Mouse (Mus musculus) heart, embryonic 12.5 days (tissue): ENCODE data around the gene Tprn. TPM values are rescaled to one million over a fixed set of nuclear protein-coding genes. Genes with fewer than 3 reads are reported as not detected.
A peak's percentile ranks its signal among the peaks of the same experiment; 100 is the strongest.

ENCODE experiments used
- ATAC-seq: fragments of 200-750 bp; cut with Nextera tagmentation; 2 replicates; pipeline ENCODE4 v1.8.0; 2017; ENCODE audit warnings: moderate TSS enrichment, moderate library complexity; ENCODE audit not compliant: insufficient number of reproducible peaks, low FRiP score
- H3K27ac ChIP-seq: fragments of 300-500 bp; sonication (generic); 2 replicates; pipeline ENCODE4 v1.5.1; 2016; ENCODE audit warnings: mild to moderate bottlenecking, moderate library complexity; ENCODE audit not compliant: poor library complexity, severe bottlenecking
- H3K27me3 ChIP-seq: fragments of 300-500 bp; sonication (generic); replicated peaks from 2 replicates; pipeline ENCODE4 v1.6.1; 2016; ENCODE audit warnings: mild to moderate bottlenecking, moderate library complexity
- H3K36me3 ChIP-seq: fragments of 300-500 bp; sonication (generic); 2 replicates; pipeline ENCODE4 v1.6.1; 2016; ENCODE audit warnings: mild to moderate bottlenecking, moderate library complexity
- H3K4me1 ChIP-seq: fragments of 300-500 bp; sonication (generic); replicated peaks from 2 replicates; pipeline ENCODE4 v1.6.1; 2016; ENCODE audit warnings: mild to moderate bottlenecking
- H3K4me2 ChIP-seq: fragments of 300-500 bp; sonication (generic); 2 replicates; pipeline ENCODE4 v1.6.1; 2016; ENCODE audit warnings: mild to moderate bottlenecking, moderate library complexity
- H3K4me3 ChIP-seq: fragments of 300-500 bp; sonication (generic); 2 replicates; pipeline ENCODE4 v1.5.1; 2016; ENCODE audit warnings: mild to moderate bottlenecking
- H3K9ac ChIP-seq: fragments of 300-500 bp; sonication (generic); 2 replicates; pipeline ENCODE4 v1.6.1; 2016; ENCODE audit warnings: mild to moderate bottlenecking, moderate library complexity
- H3K9me3 ChIP-seq: fragments of 300-500 bp; sonication (generic); replicated peaks from 2 replicates; pipeline ENCODE4 v1.6.1; 2016; ENCODE audit warnings: mild to moderate bottlenecking, moderate library complexity
- WGBS: fragments of 180-500 bp; shearing (Covaris S2); methylation state at CpG from one replicate; pipeline ENCODE4 v1.1.7; 2016; 5-methylcytosine and 5-hydroxymethylcytosine counted together
- polyA plus RNA-seq: library from polyadenylated mRNA; unstranded; fragments of >200 nt; fragmentation: Nextera tagmentation; extraction: Ambion mirVana; gene quantifications from 2 replicates; pipeline ENCODE4 v1.2.1, GENCODE M21; 2016

Gene Tprn
- polyA plus RNA-seq, 1 experiment from 2014 or later, result 4.9 TPM

DNA sequence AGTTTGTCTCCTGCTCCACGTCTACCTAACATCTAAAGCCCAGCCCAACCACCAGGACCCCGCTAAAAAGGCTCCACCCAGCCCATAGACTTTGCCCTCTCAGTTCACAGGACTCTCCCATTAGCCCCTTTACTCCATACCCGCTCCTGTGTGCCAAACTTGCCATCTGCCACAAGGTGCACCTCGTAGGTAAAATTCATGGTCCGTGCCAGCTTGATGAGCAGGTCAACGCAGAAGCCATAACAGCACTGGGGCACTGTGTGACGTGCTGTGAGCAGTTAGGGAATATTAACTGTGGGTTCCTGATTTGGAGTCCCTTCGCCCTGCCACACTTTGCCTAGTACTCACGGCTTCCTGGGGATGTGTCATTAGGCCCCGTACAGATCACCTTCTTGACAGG lies 35.6 kb downstream of the Tprn start:
- H3K27me3 ChIP-seq, result peaks cover 65% of the 10 kb centered on the region
- H3K4me3 ChIP-seq, result no peak overlapping the region
- no peaks in the 10 kb centered on the region for H3K9me3 ChIP-seq
- H3K4me2 ChIP-seq, result no peak overlapping the region
- no peak overlapping the region for H3K9ac ChIP-seq
- ATAC-seq, result no peak
- H3K27ac ChIP-seq, result no peak overlapping the region
- 76% methylated on average over 10 of the region's 10 CpGs for WGBS
- H3K4me1 ChIP-seq, result no peaks in the 10 kb centered on the region
- H3K36me3 ChIP-seq, result no peaks in the 10 kb centered on the region

- ATAC-seq, result no peak
- Histone ChIP-seq H3K36me3 (no peaks in the 10 kb centered on the region), H3K4me1 (peaks cover 12% of the 10 kb centered on the region; the same call in 1 of the 2 replicates), H3K9ac (no peak overlapping the region), H3K27me3 (peaks cover 65% of the 10 kb centered on the region), H3K27ac (no peak overlapping the region), H3K4me3 (no peak overlapping the region), H3K9me3 (no peaks in the 10 kb centered on the region), H3K4me2 (no peak overlapping the region)
- 71% methylated on average over 3 of the region's 3 CpGs for WGBS
These were observed 41.0 kb downstream of the Tprn start for GRCm38 (mm10) chr2:25303452-25303851.

GRCm38 (mm10) chr2:25303931-25304656 lies 41.7 kb downstream of the Tprn start:
- Histone ChIP-seq H3K4me1 (peaks cover 12% of the 10 kb centered on the region; the same call in 1 of the 2 replicates), H3K9me3 (no peaks in the 10 kb centered on the region), H3K27ac (no peak overlapping the region), H3K4me2 (peak overlapping the region; percentile 87; the same call in 1 of the 2 replicates), H3K36me3 (no peaks in the 10 kb centered on the region), H3K4me3 (peak overlapping the region; percentile 49; the same call in 1 of the 2 replicates), H3K27me3 (peaks cover 70% of the 10 kb centered on the region), H3K9ac (no peak overlapping the region)
- ATAC-seq, result no peak
- WGBS, result 66% methylated on average over 7 of the region's 7 CpGs

DNA sequence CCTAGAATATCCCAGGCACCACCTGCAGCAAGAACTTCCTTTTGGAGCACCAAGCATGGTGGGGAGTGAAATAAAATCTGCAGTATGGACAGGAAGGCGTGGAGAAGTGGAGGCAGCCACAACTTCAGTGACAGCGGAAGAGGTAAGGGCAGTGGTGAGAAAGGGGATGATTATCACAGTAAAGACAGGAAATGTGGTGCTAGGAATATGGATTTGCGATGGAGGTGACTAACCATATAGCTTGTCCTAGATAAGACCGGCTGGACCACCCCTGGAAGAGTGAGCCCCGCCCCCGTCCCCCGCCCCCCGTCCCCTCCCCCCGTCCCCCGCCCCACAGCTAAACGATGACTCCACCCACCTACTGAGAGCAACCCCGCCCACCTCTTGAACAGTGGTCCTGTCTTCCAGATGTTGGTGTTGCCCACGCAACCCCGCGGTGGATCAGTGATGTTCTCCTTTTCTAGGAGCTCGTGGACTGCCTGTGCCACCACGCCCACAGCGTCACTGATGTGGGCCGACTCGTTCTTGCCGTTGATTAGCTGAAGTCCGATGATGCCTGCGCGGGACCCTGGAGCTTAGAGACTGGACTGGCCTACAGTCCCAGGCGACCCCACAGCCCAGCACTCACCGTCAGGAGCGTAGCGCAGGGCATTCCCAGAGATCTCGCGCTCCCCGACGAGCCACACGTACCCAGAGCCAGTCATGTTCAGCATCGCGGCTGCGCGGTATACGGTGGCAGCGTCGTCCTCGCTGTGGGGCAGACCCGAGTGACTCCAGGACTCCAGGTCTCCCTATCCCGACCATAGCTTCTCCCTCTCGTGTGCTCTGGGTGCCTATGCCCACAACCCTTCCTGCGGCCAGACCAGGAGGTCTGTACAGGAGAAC lies 42.5 kb downstream of the Tprn start:
- no peaks in the 10 kb centered on the region for H3K9me3 ChIP-seq
- ATAC-seq, result no peak
- peak overlapping the region; percentile 37; the same call in 1 of the 2 replicates for H3K9ac ChIP-seq
- peaks cover 12% of the 10 kb centered on the region; the same call in 1 of the 2 replicates for H3K4me1 ChIP-seq
- H3K4me2 ChIP-seq, result peak overlapping the region; percentile 87
- 2% methylated on average over 45 of the region's 45 CpGs for WGBS
- peak overlapping the region; percentile 49 for H3K4me3 ChIP-seq
- H3K36me3 ChIP-seq, result no peaks in the 10 kb centered on the region
- H3K27me3 ChIP-seq, result peaks cover 78% of the 10 kb centered on the region
- no peak overlapping the region for H3K27ac ChIP-seq

GRCm38 (mm10) chr2:25305587-25306359 lies 43.4 kb downstream of the Tprn start:
- H3K9ac ChIP-seq, result no peak overlapping the region
- H3K27ac ChIP-seq, result no peak overlapping the region
- H3K9me3 ChIP-seq, result no peaks in the 10 kb centered on the region
- peak overlapping the region; percentile 49 for H3K4me3 ChIP-seq
- peaks cover 12% of the 10 kb centered on the region; the same call in 1 of the 2 replicates for H3K4me1 ChIP-seq
- WGBS, result 48% methylated on average over 14 of the region's 14 CpGs
- no peaks in the 10 kb centered on the region for H3K36me3 ChIP-seq
- H3K4me2 ChIP-seq, result peak overlapping the region; percentile 87
- no peak for ATAC-seq
- peaks cover 85% of the 10 kb centered on the region for H3K27me3 ChIP-seq

DNA sequence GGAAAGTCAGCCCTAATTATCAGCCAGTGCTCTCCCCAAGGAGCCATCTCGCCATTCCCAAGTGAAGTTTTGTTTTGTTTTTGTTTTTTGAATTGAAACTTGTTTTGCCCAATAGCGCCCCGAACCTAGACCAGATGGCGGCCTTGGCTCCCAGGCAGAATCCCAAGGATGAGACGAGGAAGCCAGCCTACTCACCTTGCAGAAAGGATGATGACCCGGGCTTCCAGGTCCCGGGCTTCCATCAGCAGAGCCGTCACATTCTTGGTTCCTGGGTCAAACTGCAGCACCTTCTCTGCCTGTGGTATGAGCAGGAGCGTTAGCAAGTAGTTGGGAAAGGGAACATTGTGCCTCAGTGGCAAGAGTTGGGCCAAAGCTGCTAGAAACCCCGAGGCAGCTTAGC lies 47.8 kb downstream of the Tprn start:
- H3K27me3 ChIP-seq, result peaks cover 97% of the 10 kb centered on the region
- no peak for ATAC-seq
- 45% methylated on average over 10 of the region's 10 CpGs for WGBS

DNA sequence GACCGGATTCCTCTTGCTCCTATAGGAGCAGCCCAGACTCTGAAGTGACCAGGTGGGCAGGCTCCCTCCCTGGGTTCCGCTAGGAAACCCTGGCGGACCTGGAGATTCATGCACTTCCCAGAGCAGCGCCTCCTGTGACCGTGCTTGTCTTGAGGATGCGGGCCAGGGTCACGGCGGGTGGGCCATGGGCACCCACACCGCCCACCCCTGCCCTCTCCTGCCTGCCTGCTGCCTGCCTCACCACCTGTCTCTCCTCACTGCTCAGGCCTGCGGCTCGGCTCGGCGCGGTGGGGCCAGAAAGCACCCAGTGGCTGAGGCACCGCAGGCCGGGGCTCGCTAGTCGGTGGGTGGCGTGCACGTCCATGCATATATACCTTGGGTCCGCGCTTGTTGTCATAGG lies 48.6 kb downstream of the Tprn start:
- Histone ChIP-seq H3K9ac (no peak overlapping the region), H3K27me3 (peaks cover 97% of the 10 kb centered on the region), H3K4me2 (no peak overlapping the region), H3K27ac (no peak overlapping the region), H3K4me3 (0 out of 2 replicates have a peak overlapping the region, but pooled peaks have one; percentile 5), H3K4me1 (no peaks in the 10 kb centered on the region), H3K9me3 (no peaks in the 10 kb centered on the region), H3K36me3 (no peaks in the 10 kb centered on the region)
- WGBS, result 2% methylated on average over 22 of the region's 22 CpGs
- ATAC-seq, result no peak

More for the DNA sequence above, 47.8 kb downstream of the Tprn start:
- Histone ChIP-seq H3K9ac (no peak overlapping the region), H3K9me3 (no peaks in the 10 kb centered on the region), H3K4me1 (peaks cover 4% of the 10 kb centered on the region; the same call in 1 of the 2 replicates), H3K4me3 (no peak overlapping the region), H3K36me3 (no peaks in the 10 kb centered on the region), H3K27ac (no peak overlapping the region), H3K4me2 (no peak overlapping the region)

DNA sequence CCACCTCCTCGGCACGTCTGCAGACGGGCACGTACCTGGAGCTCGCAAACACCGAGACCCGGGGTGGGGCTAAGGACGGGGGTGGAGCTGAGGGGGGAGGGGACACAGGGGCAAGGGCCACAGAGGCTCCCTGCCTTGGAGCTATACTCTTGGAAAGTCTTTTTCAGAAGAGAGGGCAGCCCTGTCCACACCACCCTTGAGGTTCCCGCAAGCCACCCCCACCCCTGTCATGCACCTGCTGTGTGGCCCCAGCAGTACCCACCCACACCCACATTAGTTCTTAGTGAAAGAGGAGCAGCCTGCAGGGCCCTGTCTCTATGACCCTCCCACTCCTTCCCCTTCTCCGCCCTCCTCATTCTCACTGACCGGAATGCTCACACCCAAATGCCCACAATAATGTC lies 49.1 kb downstream of the Tprn start:
- Histone ChIP-seq H3K9me3 (no peaks in the 10 kb centered on the region), H3K27me3 (peaks cover 97% of the 10 kb centered on the region), H3K36me3 (no peaks in the 10 kb centered on the region), H3K4me2 (no peak overlapping the region), H3K4me1 (no peaks in the 10 kb centered on the region), H3K27ac (no peak overlapping the region), H3K4me3 (no peak overlapping the region), H3K9ac (no peak overlapping the region)
- ATAC-seq, result no peak
- WGBS, result 5% methylated on average over 11 of the region's 11 CpGs

DNA sequence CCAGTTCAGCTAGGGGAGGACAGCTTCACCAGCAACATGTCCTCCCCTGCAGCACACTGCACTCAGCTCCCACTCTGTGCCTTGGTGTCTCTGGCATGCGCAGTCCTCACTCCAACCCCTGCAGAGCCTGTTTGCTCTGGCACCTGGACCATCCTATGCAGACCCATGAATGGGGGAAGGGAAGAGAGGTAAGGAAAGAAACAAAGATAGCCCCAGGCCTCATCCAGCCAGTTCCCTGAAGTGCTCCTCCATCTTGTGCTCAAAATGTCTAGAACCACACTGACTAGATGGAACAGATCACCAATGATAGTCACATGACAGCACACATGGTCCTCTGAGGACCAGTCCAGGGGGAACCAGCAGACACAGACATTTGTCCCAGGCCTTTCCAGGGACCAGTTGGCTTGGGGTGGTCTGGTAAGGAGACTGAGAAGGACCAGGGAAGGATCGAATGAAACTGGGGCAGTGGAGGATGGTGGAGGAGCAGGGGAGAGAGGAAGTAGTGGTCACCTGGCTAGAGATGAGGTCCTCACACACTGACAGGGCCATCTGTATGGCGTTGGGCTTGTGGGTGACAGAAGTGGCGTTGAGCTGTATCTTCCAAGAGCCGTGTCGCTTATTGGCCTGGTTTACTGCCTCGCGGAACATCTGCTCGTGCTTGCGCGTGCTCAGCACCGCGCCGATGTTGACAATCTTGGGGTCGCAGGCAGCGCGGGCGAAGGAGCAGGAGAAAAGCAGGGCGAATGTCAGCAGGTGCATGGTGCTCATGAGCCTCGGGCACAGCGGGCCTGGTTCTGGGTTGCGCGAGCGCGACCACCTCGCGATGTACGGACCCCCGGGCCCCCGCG lies 55.9 kb downstream of the Tprn start:
- Histone ChIP-seq H3K27me3 (peaks cover 94% of the 10 kb centered on the region), H3K4me2 (peak overlapping the region; percentile 63)

More for the DNA sequence above, 55.9 kb downstream of the Tprn start:
- 8% methylated on average over 31 of the region's 31 CpGs for WGBS
- H3K27ac ChIP-seq, result no peak overlapping the region
- no peaks in the 10 kb centered on the region for H3K9me3 ChIP-seq
- no peak overlapping the region for H3K9ac ChIP-seq
- H3K36me3 ChIP-seq, result no peaks in the 10 kb centered on the region
- peak overlapping the region; percentile 29 for H3K4me3 ChIP-seq
- H3K4me1 ChIP-seq, result peaks cover 8% of the 10 kb centered on the region
- ATAC-seq, result no peak; the same call in 1 of the 2 replicates
